Mouse (Mus musculus) limb, embryonic 15.5 days (tissue): ENCODE data around the gene Olfr643. TPM values are rescaled to one million over a fixed set of nuclear protein-coding genes. Genes with fewer than 3 reads are reported as not detected.

Source experiments
- ATAC-seq: fragments of 200-750 bp; cut with Nextera tagmentation; 2 replicates; pipeline ENCODE4 v1.8.0; 2017; ENCODE audit warnings: low read depth, moderate TSS enrichment; ENCODE audit not compliant: insufficient number of reproducible peaks, low FRiP score, low TSS enrichment
- H3K27ac ChIP-seq: fragments of 300-500 bp; sonication (generic); 2 replicates; pipeline ENCODE4 v1.5.1; 2015; ENCODE audit warnings: moderate library complexity, mild to moderate bottlenecking, inconsistent platforms
- H3K27me3 ChIP-seq: fragments of 300-500 bp; sonication (generic); 2 replicates; pipeline ENCODE4 v1.6.1; 2015; ENCODE audit warnings: inconsistent platforms
- H3K36me3 ChIP-seq: fragments of 300-500 bp; sonication (generic); 2 replicates; pipeline ENCODE4 v1.6.1; 2015; ENCODE audit warnings: inconsistent platforms
- H3K4me1 ChIP-seq: fragments of 300-500 bp; sonication (generic); 2 replicates; pipeline ENCODE4 v1.6.1; 2015; ENCODE audit warnings: inconsistent platforms
- H3K4me2 ChIP-seq: fragments of 300-500 bp; sonication (generic); 2 replicates; pipeline ENCODE4 v1.6.1; 2015; ENCODE audit warnings: mild to moderate bottlenecking, inconsistent platforms
- H3K4me3 ChIP-seq: fragments of 300-500 bp; sonication (generic); 2 replicates; pipeline ENCODE4 v1.5.1; 2015; ENCODE audit warnings: mild to moderate bottlenecking, inconsistent platforms
- H3K9ac ChIP-seq: fragments of 300-500 bp; sonication (generic); 2 replicates; pipeline ENCODE4 v1.6.1; 2015; ENCODE audit warnings: inconsistent platforms
- H3K9me3 ChIP-seq: fragments of 300-500 bp; sonication (generic); 2 replicates; pipeline ENCODE4 v1.6.1; 2016; ENCODE audit warnings: inconsistent platforms
- WGBS: fragments of 180-500 bp; shearing (Covaris S2); methylation state at CpG from one replicate; pipeline ENCODE4 v1.1.7; 2015; 5-methylcytosine and 5-hydroxymethylcytosine counted together
- polyA plus RNA-seq: library from polyadenylated mRNA; unstranded; fragments of >200 nt; fragmentation: Nextera tagmentation; extraction: Ambion mirVana; gene quantifications from 2 replicates; pipeline ENCODE4 v1.2.1, GENCODE M21; 2015

Olfr643 gene
- polyA plus RNA-seq, 1 experiment from 2014 or later = not detected

DNA sequence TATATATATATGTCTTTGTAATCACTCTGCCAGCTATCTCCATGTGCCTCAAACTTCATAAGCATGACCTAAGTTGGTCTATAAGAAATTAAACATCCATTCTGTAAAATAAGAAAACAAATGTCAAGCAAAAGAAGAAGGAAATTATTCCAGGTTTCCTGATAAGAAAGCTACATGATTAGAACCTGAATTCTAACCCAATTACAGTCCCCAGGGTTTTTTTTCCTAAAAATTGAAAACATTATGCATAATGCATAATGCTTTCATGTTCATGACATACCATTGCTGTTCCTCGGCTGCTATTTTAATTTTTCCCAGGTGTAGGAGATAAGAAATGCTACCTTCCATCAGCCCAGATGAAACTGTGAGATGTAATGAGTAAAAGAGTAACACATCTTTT is 51.8 kb downstream of the Olfr643 start, which contains the start of gene Olfr645:
Olfr645 (minus strand) TSS at position 101 of the 400 bp plus-strand sequence.
- H3K36me3 ChIP-seq = no peaks in the 10 kb centered on the region
- no peak for ATAC-seq
- no peak within 1 kb of the TSS for H3K4me3 ChIP-seq
- no peaks in the 10 kb centered on the region for H3K4me1 ChIP-seq
- no peaks in the 10 kb centered on the region for H3K27me3 ChIP-seq
- 71% methylated on average over 1 of the region's 1 CpGs for WGBS
- H3K4me2 ChIP-seq = no peak within 1 kb of the TSS
- no peaks in the 10 kb centered on the region for H3K9me3 ChIP-seq
- H3K9ac ChIP-seq = no peak within 1 kb of the TSS
- H3K27ac ChIP-seq = no peak within 1 kb of the TSS

GRCm38 (mm10) chr7:104071769-104072168 is 65.4 kb downstream of the Olfr643 start, which contains the start of gene Olfr644:
Olfr644 (minus strand) TSS chr7:104071869.
- no peak for ATAC-seq
- Histone ChIP-seq H3K27me3 (no peaks in the 10 kb centered on the region), H3K4me2 (no peak within 1 kb of the TSS), H3K9ac (no peak within 1 kb of the TSS), H3K4me1 (no peaks in the 10 kb centered on the region), H3K27ac (no peak within 1 kb of the TSS), H3K9me3 (no peaks in the 10 kb centered on the region), H3K36me3 (no peaks in the 10 kb centered on the region), H3K4me3 (no peak within 1 kb of the TSS)
- WGBS = 63% methylated on average over 2 of the region's 2 CpGs

- no peaks in the 10 kb centered on the region for H3K36me3 ChIP-seq
- H3K9ac ChIP-seq = no peak within 1 kb of the TSS
- H3K27me3 ChIP-seq = no peaks in the 10 kb centered on the region
- H3K4me1 ChIP-seq = no peaks in the 10 kb centered on the region
- H3K4me2 ChIP-seq = no peak within 1 kb of the TSS
- H3K4me3 ChIP-seq = no peak within 1 kb of the TSS
- no peak within 1 kb of the TSS for H3K27ac ChIP-seq
- 51% methylated on average over 2 of the region's 2 CpGs for WGBS
- no peak for ATAC-seq
- H3K9me3 ChIP-seq = no peaks in the 10 kb centered on the region
These were observed 75.9 kb downstream of the Olfr643 start, which contains the start of gene 4930516K23Rik for GRCm38 (mm10) chr7:104061345-104061744. 4930516K23Rik (minus strand) TSS chr7:104061445.

- no peak overlapping the region for H3K9ac ChIP-seq
- no peaks in the 10 kb centered on the region for H3K27me3 ChIP-seq
- no peaks in the 10 kb centered on the region for H3K4me1 ChIP-seq
- ATAC-seq = no peak
- no peak overlapping the region for H3K27ac ChIP-seq
- H3K4me3 ChIP-seq = no peak overlapping the region
- no peaks in the 10 kb centered on the region for H3K9me3 ChIP-seq
- H3K36me3 ChIP-seq = no peaks in the 10 kb centered on the region
- H3K4me2 ChIP-seq = no peak overlapping the region
- WGBS = 84% methylated on average over 1 of the region's 1 CpGs
These were observed 78.0 kb downstream of the Olfr643 start for GRCm38 (mm10) chr7:104059215-104059614.

- Histone ChIP-seq H3K27ac (no peak within 1 kb of the TSS), H3K9ac (no peak within 1 kb of the TSS), H3K27me3 (no peaks in the 10 kb centered on the region), H3K4me2 (no peak within 1 kb of the TSS), H3K4me1 (no peaks in the 10 kb centered on the region), H3K9me3 (no peaks in the 10 kb centered on the region), H3K36me3 (no peaks in the 10 kb centered on the region), H3K4me3 (no peak within 1 kb of the TSS)
- WGBS = 63% methylated on average over 1 of the region's 1 CpGs
- no peak for ATAC-seq
These were observed 84.6 kb downstream of the Olfr643 start, which contains the start of gene Olfr642 for GRCm38 (mm10) chr7:104052566-104052965. Olfr642 (minus strand) TSS chr7:104052666.

- no peaks in the 10 kb centered on the region for H3K27me3 ChIP-seq
- H3K4me1 ChIP-seq = no peaks in the 10 kb centered on the region
- H3K36me3 ChIP-seq = no peaks in the 10 kb centered on the region
- WGBS = 89% methylated on average over 4 of the region's 4 CpGs
- no peak overlapping the region for H3K4me2 ChIP-seq
- H3K9me3 ChIP-seq = no peaks in the 10 kb centered on the region
- no peak overlapping the region for H3K27ac ChIP-seq
- no peak for ATAC-seq
- no peak overlapping the region for H3K4me3 ChIP-seq
- H3K9ac ChIP-seq = no peak overlapping the region
These were observed 86.5 kb downstream of the Olfr643 start for GRCm38 (mm10) chr7:104050745-104051144.

DNA sequence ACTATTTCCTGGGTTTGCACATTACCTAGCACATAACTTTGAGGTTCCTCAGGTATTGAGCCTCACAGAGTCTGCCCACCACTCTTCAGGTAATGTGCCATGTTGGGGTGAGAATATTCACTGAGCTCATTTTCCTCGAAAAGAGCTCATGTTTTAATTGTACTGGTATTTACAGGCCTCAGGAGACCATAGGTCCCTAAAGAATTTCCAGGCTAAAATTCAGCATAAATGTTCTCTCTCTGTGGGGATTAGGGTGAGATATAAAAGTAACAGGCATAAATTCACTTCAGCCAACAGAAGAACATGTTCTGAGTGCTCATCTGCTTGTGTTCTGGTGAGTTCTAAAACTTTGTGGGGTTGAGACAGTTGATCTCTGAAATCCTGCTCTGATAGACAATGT is 102.1 kb downstream of the Olfr643 start, which contains the start of gene Olfr641:
Olfr641 (plus strand) TSS at position 301 of the 400 bp plus-strand sequence.
- no peak for ATAC-seq
- Histone ChIP-seq H3K9ac (no peak within 1 kb of the TSS), H3K36me3 (no peaks in the 10 kb centered on the region), H3K4me2 (no peak within 1 kb of the TSS), H3K27me3 (no peaks in the 10 kb centered on the region), H3K27ac (no peak within 1 kb of the TSS), H3K9me3 (no peaks in the 10 kb centered on the region), H3K4me3 (no peak within 1 kb of the TSS), H3K4me1 (no peaks in the 10 kb centered on the region)
- WGBS = 60% methylated on average over 1 of the region's 1 CpGs

DNA sequence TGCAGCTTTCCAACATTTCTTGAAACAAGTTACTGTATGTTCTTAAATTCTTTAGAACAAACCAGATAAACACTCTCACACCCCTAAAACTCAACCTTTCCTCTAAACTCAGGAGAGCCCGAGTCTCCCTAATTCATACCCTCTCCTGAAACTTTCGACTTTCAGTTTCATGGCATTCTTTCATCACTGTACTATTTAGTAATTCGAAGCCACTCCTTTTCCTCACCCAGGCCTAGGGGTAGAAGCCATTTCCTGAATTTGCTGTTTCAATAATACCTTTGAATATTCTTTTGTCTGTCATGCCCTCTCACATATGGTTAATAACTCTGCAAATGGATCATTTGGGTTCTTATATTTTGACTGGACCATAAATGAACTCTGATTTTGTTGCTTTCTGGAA is 110.2 kb downstream of the Olfr643 start:
- WGBS = 72% methylated on average over 3 of the region's 3 CpGs
- Histone ChIP-seq H3K4me1 (no peaks in the 10 kb centered on the region), H3K9me3 (no peaks in the 10 kb centered on the region)

GRCm38 (mm10) chr7:104025473-104025872 is 111.7 kb downstream of the Olfr643 start, which contains the start of gene Olfr640:
Olfr640 (minus strand) TSS chr7:104025573.
- H3K27ac ChIP-seq = no peak within 1 kb of the TSS
- no peak within 1 kb of the TSS for H3K4me2 ChIP-seq
- H3K27me3 ChIP-seq = no peaks in the 10 kb centered on the region
- H3K36me3 ChIP-seq = no peaks in the 10 kb centered on the region
- ATAC-seq = no peak
- no peak within 1 kb of the TSS for H3K4me3 ChIP-seq
- no peak within 1 kb of the TSS for H3K9ac ChIP-seq
- no peaks in the 10 kb centered on the region for H3K9me3 ChIP-seq
- WGBS = 82% methylated on average over 6 of the region's 6 CpGs
- no peaks in the 10 kb centered on the region for H3K4me1 ChIP-seq

More for the DNA sequence above, 110.2 kb downstream of the Olfr643 start:
- no peak overlapping the region for H3K4me3 ChIP-seq
- no peak overlapping the region for H3K4me2 ChIP-seq
- no peak overlapping the region for H3K27ac ChIP-seq
- H3K9ac ChIP-seq = no peak overlapping the region
- H3K36me3 ChIP-seq = no peaks in the 10 kb centered on the region
- no peaks in the 10 kb centered on the region for H3K27me3 ChIP-seq
- ATAC-seq = no peak

GRCm38 (mm10) chr7:104021651-104022050 is 115.6 kb downstream of the Olfr643 start:
- H3K9ac ChIP-seq = no peak overlapping the region
- no peaks in the 10 kb centered on the region for H3K27me3 ChIP-seq
- WGBS = 90% methylated on average over 6 of the region's 6 CpGs
- no peaks in the 10 kb centered on the region for H3K4me1 ChIP-seq
- no peak for ATAC-seq
- H3K9me3 ChIP-seq = no peaks in the 10 kb centered on the region
- no peaks in the 10 kb centered on the region for H3K36me3 ChIP-seq
- no peak overlapping the region for H3K4me2 ChIP-seq
- H3K27ac ChIP-seq = no peak overlapping the region
- H3K4me3 ChIP-seq = no peak overlapping the region

DNA sequence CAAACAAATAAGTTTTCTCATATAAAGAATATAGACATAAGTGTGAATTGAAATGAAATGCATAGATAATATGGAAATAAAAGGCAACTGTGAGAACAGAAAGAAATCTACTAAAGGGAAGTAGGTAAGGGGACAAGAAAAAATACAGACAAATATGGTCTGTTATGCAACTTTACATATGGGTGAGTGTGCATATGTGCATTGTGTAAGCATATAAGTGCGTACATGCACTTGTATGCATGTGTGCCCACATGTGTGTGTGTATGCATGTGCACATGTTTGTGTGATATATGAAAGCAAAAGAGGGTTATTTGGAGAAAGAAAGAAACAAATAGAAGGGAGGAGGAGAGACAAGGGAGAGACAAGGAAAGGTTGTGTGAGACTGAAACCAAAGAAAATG is 118.3 kb downstream of the Olfr643 start:
- no peak for ATAC-seq
- no peak overlapping the region for H3K9ac ChIP-seq
- no peaks in the 10 kb centered on the region for H3K36me3 ChIP-seq
- no peak overlapping the region for H3K4me3 ChIP-seq
- no peak overlapping the region for H3K27ac ChIP-seq
- H3K9me3 ChIP-seq = no peaks in the 10 kb centered on the region
- WGBS = 82% methylated on average over 1 of the region's 1 CpGs
- H3K4me1 ChIP-seq = no peaks in the 10 kb centered on the region
- no peak overlapping the region for H3K4me2 ChIP-seq
- no peaks in the 10 kb centered on the region for H3K27me3 ChIP-seq

DNA sequence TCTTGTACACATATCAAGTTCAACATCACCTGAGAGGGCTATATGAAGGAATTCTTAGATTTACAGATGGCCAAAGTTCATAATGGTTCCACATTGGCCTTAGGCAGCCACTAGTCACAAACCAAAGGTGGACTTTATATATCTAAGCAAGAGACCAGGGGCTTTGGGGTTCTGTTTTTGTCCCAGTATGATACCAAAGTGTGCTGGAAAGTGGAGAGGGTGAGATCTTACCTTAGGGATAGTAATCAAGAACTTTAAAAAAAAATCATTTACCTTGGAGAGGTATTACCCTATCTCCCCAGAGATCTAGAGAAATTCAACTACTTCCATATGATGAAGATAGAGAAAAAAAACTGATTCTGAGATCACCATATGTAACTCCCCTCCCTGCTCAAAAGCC is 120.0 kb downstream of the Olfr643 start, which contains the start of gene Olfr639:
Olfr639 (minus strand) TSS at position 101 of the 400 bp plus-strand sequence.
- Histone ChIP-seq H3K27ac (no peak within 1 kb of the TSS), H3K27me3 (no peaks in the 10 kb centered on the region), H3K36me3 (no peaks in the 10 kb centered on the region), H3K4me3 (no peak within 1 kb of the TSS), H3K9ac (no peak within 1 kb of the TSS), H3K4me1 (no peaks in the 10 kb centered on the region), H3K4me2 (no peak within 1 kb of the TSS), H3K9me3 (no peaks in the 10 kb centered on the region)
- ATAC-seq = no peak

- Histone ChIP-seq H3K9ac (no peak overlapping the region), H3K4me3 (no peak overlapping the region), H3K36me3 (no peaks in the 10 kb centered on the region), H3K4me1 (no peaks in the 10 kb centered on the region), H3K9me3 (no peaks in the 10 kb centered on the region), H3K4me2 (no peak overlapping the region), H3K27ac (no peak overlapping the region), H3K27me3 (no peaks in the 10 kb centered on the region)
- ATAC-seq = no peak
These were observed 138.1 kb downstream of the Olfr643 start for GRCm38 (mm10) chr7:103999124-103999523.
